Mouse (Mus musculus): Measurements from ENCODE around the gene Ube2m. TPM values are rescaled to one million over a fixed set of nuclear protein-coding genes. Genes with fewer than 3 reads are reported as not detected.

The Ube2m gene
- polyA plus RNA-seq, 1 experiment from 2014 or later: 124 TPM

DNA sequence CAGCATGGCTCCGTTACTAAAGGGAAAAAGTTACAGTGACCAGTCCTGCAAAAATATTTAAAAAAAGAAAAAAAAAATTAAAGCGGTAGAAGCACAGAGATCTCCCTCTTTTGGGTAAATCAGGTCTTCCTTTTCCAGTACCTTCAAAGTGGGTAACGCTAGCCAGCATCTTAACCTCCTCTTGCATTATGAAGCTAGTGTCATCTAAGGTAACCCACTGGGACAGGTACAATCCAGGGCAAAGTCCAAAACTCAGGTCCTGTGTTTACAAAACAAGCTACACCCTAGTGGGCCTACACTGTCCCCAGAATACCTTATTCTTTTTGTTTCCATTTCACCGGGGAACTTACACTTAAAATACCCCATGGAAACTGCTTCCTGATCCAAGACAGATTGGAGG, 24.4 kb downstream of the Ube2m start:
- 61% methylated on average over 4 of the region's 4 CpGs for WGBS
- H3K36me3 ChIP-seq (ENCODE audit: control insufficient read depth, insufficient read depth, low read length): no peaks in the 10 kb centered on the region

DNA sequence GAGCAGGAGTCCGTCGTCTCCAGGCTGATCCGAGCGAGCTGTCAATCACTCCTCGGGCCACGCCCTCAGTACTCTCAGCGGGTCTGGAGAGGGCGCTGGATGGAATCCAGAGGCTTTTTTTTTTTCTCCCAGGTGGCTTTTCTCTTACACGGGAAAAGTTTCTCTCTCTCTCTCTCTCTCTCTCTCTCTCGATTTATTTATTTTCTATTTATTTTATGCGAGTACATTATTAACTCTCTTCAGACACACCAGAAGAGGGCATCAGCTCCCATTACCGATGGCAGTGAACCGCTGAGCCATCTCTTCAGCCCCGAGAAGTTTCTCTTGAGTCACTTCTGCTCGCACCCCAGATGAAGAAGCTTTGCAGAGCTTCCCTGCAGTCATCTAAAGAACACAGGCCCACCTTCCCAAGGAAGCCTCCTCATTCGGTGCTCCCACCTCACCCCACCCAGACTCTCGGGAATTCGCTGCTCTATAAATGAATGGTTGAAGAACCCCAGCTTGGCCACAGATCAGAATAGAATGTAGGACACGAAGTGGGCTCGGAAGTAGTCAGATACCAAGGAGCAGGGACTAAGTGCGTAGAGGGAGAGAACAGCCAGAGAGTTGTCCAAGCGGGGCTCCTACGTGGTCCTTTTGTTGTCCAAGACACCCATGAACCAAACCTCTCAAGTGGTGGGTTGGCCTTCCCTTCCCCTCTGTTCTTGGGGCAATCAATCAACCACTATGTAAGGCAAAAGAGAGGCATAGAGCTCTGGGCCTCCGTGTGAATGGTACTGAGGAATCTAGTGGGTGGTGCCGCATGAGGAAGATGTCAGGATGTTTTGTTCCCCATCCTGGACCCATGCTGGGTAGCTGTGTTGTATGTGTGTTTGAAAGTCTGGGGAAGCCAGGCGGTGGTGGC, 27.8 kb downstream of the Ube2m start, which contains the start of gene Zbtb45:
Gene Zbtb45 (minus strand): TSS at position 30 of the 904 bp plus-strand sequence.
- peaks cover 22% of the 10 kb centered on the region for H3K36me3 ChIP-seq (ENCODE audit: control insufficient read depth, insufficient read depth, low read length)
- no peak; the same call in 1 of the 2 replicates for ATAC-seq (replicated peaks; ENCODE audit: low FRiP score, low TSS enrichment, low read depth)
- peak within 1 kb of the TSS; percentile 74 for H3K9ac ChIP-seq (ENCODE audit: low read length)
- peak; percentile 68 for DNase-seq (ENCODE audit: low spot score)
- H3K4me1 ChIP-seq (replicated peaks; ENCODE audit: control insufficient read depth, insufficient read depth, low read length): peaks cover 4% of the 10 kb centered on the region; the same call in 1 of the 2 replicates
- peak within 1 kb of the TSS; percentile 55 for H3K4me3 ChIP-seq (ENCODE audit: low read depth, low read length)
- peak within 1 kb of the TSS; percentile 93 for H3K27ac ChIP-seq (ENCODE audit: low read depth)
- H3K9me3 ChIP-seq (ENCODE audit: control insufficient read depth, low read length): no peaks in the 10 kb centered on the region
- peak within 1 kb of the TSS; percentile 75 for H3K4me2 ChIP-seq (ENCODE audit: low read length)
- WGBS: 12% methylated on average over 26 of the region's 26 CpGs
- no peaks in the 10 kb centered on the region for H3K27me3 ChIP-seq (replicated peaks; ENCODE audit: control insufficient read depth, insufficient read depth, low read length)

More for the DNA sequence above, 24.4 kb downstream of the Ube2m start:
- Histone ChIP-seq H3K9ac (ENCODE audit: low read length) (no peak overlapping the region), H3K27ac (ENCODE audit: low read depth) (no peak overlapping the region), H3K4me3 (ENCODE audit: low read depth, low read length) (no peak overlapping the region), H3K4me1 (replicated peaks; ENCODE audit: control insufficient read depth, insufficient read depth, low read length) (peaks cover 4% of the 10 kb centered on the region; the same call in 1 of the 2 replicates), H3K9me3 (ENCODE audit: control insufficient read depth, low read length) (no peaks in the 10 kb centered on the region), H3K4me2 (ENCODE audit: low read length) (no peak overlapping the region), H3K27me3 (replicated peaks; ENCODE audit: control insufficient read depth, insufficient read depth, low read length) (no peaks in the 10 kb centered on the region)
- ATAC-seq (replicated peaks; ENCODE audit: low FRiP score, low TSS enrichment, low read depth) (no peak), DNase-seq (ENCODE audit: low spot score) (no peak)

DNA sequence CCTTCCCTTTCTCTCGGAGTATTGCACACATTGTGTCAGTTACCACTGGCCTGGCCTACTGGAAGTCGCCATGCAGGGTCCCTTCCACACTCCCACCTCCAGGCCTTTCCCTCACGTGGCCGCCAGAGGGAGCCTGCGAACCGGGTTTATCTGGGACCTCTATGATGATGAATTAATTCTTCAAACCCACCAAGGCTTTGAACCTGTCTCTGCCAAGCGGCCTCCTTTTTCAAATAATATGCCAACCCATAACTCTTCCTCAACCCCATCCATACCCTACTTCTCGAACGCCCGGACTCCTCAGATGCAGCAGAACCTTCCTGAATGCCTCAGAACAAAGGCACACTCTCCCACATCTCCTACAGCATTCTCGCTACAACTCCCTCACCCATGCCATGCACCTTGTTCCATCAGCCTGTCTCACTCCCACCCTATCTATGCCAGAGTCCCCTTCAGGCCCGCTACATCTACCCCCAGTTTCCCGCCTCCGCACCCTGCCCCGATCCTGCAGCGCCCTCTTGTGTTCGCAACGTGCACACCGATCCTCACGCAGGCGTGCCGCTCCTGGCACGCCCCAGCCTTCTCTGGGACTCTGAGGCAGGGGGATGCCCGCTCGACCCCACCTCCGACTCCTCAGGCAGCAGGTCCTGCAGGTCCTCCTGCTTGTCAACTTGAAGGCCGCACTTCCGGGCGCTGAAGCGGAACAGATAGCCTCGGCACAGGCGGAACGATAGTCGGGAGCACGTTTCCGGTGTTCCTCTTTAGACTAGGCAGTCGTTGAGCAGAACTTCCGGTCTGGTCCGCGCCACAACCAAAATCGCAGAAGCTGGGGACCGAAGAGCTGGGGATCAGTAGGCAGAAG, 28.7 kb downstream of the Ube2m start:
- Histone ChIP-seq H3K9ac (ENCODE audit: low read length) (peak overlapping the region; percentile 74), H3K4me2 (ENCODE audit: low read length) (peak overlapping the region; percentile 75), H3K36me3 (ENCODE audit: control insufficient read depth, insufficient read depth, low read length) (peaks cover 30% of the 10 kb centered on the region), H3K4me3 (ENCODE audit: low read depth, low read length) (peak overlapping the region; percentile 55), H3K27me3 (replicated peaks; ENCODE audit: control insufficient read depth, insufficient read depth, low read length) (no peaks in the 10 kb centered on the region), H3K9me3 (ENCODE audit: control insufficient read depth, low read length) (no peaks in the 10 kb centered on the region), H3K27ac (ENCODE audit: low read depth) (peak overlapping the region; percentile 93), H3K4me1 (replicated peaks; ENCODE audit: control insufficient read depth, insufficient read depth, low read length) (peaks cover 4% of the 10 kb centered on the region; the same call in 1 of the 2 replicates)
- WGBS: under 1% methylated on average over 42 of the region's 42 CpGs
- ATAC-seq (replicated peaks; ENCODE audit: low FRiP score, low TSS enrichment, low read depth) (peak; percentile 87), DNase-seq (ENCODE audit: low spot score) (peak; percentile 99)

DNA sequence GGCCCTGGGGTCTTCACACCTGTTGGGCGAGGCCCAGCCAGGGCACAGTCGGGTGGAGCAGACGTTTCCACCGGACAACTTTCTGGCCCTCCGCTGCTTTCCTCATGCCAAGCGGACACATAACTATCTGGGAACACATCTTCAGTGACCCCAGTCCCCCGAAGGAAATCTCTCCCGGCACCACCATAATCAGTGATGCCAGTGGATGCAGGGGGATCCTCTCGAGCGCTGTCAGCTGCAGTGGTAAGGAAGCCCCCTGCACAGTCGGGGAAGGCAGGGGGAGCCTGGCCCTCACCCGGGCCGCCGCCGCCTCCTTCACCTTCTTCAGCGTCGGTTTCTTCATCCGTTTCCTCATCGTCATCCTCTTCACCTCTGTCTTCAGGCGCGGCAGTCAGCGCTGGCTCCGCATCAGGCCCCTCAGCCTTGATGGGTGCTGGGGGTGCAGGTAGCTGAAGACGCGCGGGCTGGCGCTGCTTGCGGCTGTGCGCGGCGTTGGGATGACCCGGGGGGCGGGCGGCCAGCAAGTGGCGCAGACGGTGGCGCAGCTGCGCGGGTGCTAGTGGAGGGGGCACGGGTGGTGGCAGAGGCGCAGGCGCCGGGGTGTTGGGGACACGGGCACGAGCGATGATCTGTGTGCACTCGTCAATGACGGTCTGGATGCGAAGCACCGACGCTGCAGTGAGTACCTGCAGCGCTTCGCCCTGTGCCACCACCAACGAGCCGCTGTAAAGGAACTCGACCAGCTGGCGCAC, 30.6 kb downstream of the Ube2m start:
- WGBS: 45% methylated on average over 57 of the region's 57 CpGs
- Histone ChIP-seq H3K27ac (ENCODE audit: low read depth) (no peak overlapping the region), H3K9ac (ENCODE audit: low read length) (no peak overlapping the region), H3K9me3 (ENCODE audit: control insufficient read depth, low read length) (no peaks in the 10 kb centered on the region), H3K4me2 (ENCODE audit: low read length) (no peak overlapping the region), H3K4me3 (ENCODE audit: low read depth, low read length) (no peak overlapping the region), H3K36me3 (ENCODE audit: control insufficient read depth, insufficient read depth, low read length) (peaks cover 30% of the 10 kb centered on the region), H3K4me1 (replicated peaks; ENCODE audit: control insufficient read depth, insufficient read depth, low read length) (peaks cover 4% of the 10 kb centered on the region; the same call in 1 of the 2 replicates), H3K27me3 (replicated peaks; ENCODE audit: control insufficient read depth, insufficient read depth, low read length) (no peaks in the 10 kb centered on the region)
- no peak for ATAC-seq (replicated peaks; ENCODE audit: low FRiP score, low TSS enrichment, low read depth)
- DNase-seq (ENCODE audit: low spot score): no peak

DNA sequence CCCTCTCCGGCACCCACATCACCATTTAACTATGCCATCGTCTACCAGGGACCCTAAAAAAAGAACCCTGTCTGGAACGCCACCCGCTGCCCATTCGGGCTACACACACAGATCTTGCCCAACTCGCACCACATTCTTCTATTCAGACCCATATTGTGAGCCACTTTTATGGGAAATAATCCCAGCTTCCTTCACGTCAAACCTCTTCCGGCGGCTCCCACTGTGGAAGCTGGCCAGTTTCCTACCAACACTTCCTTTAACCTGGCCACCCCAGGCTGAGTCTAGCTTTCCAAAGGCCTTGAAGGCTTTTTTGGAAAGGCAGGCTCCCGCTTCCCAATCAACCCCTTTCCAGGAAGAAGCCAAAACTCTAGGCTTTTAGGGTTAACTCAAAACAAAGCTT, 31.5 kb downstream of the Ube2m start:
- WGBS: 85% methylated on average over 10 of the region's 10 CpGs
- no peak for ATAC-seq (replicated peaks; ENCODE audit: low FRiP score, low TSS enrichment, low read depth)

DNA sequence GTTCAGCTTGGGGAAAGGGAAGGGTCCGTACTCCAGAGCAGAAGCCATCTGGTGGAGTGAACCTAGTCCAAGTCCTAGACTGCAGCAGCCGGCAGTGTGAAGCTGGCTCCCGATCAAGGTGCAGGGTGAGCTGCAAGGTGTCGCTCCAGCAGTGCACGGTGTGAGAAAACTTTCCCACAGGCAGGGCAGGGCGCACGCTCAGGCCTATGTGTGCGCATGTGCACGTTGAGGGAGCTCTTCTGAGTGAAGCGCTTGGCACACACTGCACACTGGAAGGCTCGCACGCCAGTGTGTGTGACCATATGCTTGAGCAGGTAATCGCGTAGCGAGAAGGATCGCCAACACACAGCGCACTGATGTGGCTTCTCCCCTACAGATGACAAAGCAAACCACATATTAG, 32.1 kb downstream of the Ube2m start:
- DNase-seq (ENCODE audit: low spot score): no peak
- no peak overlapping the region for H3K9ac ChIP-seq (ENCODE audit: low read length)

More for the DNA sequence above, 31.5 kb downstream of the Ube2m start:
- H3K4me3 ChIP-seq (ENCODE audit: low read depth, low read length): no peak overlapping the region
- H3K27me3 ChIP-seq (replicated peaks; ENCODE audit: control insufficient read depth, insufficient read depth, low read length): no peaks in the 10 kb centered on the region
- H3K9me3 ChIP-seq (ENCODE audit: control insufficient read depth, low read length): no peaks in the 10 kb centered on the region
- no peak overlapping the region for H3K4me2 ChIP-seq (ENCODE audit: low read length)
- peaks cover 4% of the 10 kb centered on the region; the same call in 1 of the 2 replicates for H3K4me1 ChIP-seq (replicated peaks; ENCODE audit: control insufficient read depth, insufficient read depth, low read length)
- peaks cover 30% of the 10 kb centered on the region for H3K36me3 ChIP-seq (ENCODE audit: control insufficient read depth, insufficient read depth, low read length)
- H3K27ac ChIP-seq (ENCODE audit: low read depth): no peak overlapping the region
- H3K9ac ChIP-seq (ENCODE audit: low read length): no peak overlapping the region
- no peak for DNase-seq (ENCODE audit: low spot score)

DNA sequence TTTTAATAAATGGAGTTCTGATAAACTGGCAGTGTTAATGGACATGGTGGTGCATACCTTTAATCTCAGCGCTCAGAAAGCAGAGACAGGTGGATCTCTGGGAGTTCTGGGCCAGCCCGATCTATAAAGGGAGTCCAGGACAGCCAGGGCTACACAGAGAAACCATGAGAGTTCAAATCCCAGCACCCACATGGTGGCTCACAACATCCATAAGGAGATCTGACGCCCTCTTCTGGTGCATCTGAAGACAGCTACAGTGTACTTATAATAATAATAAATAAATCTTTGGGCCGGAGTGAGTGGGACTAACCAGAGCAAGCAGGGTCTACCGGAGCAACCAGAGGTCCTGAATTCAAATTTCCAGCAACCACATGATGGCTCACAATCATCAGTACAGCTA, 34.7 kb downstream of the Ube2m start:
- H3K27me3 ChIP-seq (replicated peaks; ENCODE audit: control insufficient read depth, insufficient read depth, low read length): no peaks in the 10 kb centered on the region
- WGBS: 75% methylated on average over 5 of the region's 5 CpGs
- DNase-seq (ENCODE audit: low spot score): no peak
- H3K4me3 ChIP-seq (ENCODE audit: low read depth, low read length): no peak overlapping the region
- H3K36me3 ChIP-seq (ENCODE audit: control insufficient read depth, insufficient read depth, low read length): peaks cover 30% of the 10 kb centered on the region
- no peak overlapping the region for H3K27ac ChIP-seq (ENCODE audit: low read depth)
- no peak overlapping the region for H3K4me2 ChIP-seq (ENCODE audit: low read length)
- no peak for ATAC-seq (replicated peaks; ENCODE audit: low FRiP score, low TSS enrichment, low read depth)
- no peak overlapping the region for H3K9ac ChIP-seq (ENCODE audit: low read length)
- no peaks in the 10 kb centered on the region; the same call in 1 of the 2 replicates for H3K4me1 ChIP-seq (replicated peaks; ENCODE audit: control insufficient read depth, insufficient read depth, low read length)
- H3K9me3 ChIP-seq (ENCODE audit: control insufficient read depth, low read length): no peaks in the 10 kb centered on the region

More for the DNA sequence above, 32.1 kb downstream of the Ube2m start:
- no peak for ATAC-seq (replicated peaks; ENCODE audit: low FRiP score, low TSS enrichment, low read depth)
- Histone ChIP-seq H3K4me3 (ENCODE audit: low read depth, low read length) (no peak overlapping the region), H3K9me3 (ENCODE audit: control insufficient read depth, low read length) (no peaks in the 10 kb centered on the region), H3K36me3 (ENCODE audit: control insufficient read depth, insufficient read depth, low read length) (peaks cover 30% of the 10 kb centered on the region), H3K27me3 (replicated peaks; ENCODE audit: control insufficient read depth, insufficient read depth, low read length) (no peaks in the 10 kb centered on the region), H3K4me1 (replicated peaks; ENCODE audit: control insufficient read depth, insufficient read depth, low read length) (peaks cover 4% of the 10 kb centered on the region; the same call in 1 of the 2 replicates), H3K4me2 (ENCODE audit: low read length) (no peak overlapping the region), H3K27ac (ENCODE audit: low read depth) (no peak overlapping the region)
- 89% methylated on average over 17 of the region's 17 CpGs for WGBS

DNA sequence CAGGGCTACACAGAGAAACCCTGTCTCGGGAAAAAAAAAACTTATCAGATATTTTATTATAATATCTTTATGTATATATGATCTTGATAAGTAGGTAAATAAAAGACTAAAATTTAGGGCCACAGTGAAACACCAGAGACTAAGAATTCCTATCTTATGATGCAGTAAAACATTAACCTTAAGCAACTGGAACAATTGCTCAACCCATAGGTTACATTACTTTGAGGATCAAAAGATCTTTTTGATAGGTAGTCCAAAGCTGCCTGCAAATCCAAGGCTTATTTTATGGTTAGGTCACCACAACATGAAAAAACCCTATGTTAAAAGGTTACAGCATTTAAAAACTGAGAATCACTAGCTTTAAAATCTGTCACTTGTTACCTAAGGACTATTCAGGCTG, 36.5 kb downstream of the Ube2m start:
- no peak for ATAC-seq (replicated peaks; ENCODE audit: low FRiP score, low TSS enrichment, low read depth)
- 50% methylated on average over 1 of the region's 1 CpGs for WGBS
- H3K4me2 ChIP-seq (ENCODE audit: low read length): no peak overlapping the region
- H3K36me3 ChIP-seq (ENCODE audit: control insufficient read depth, insufficient read depth, low read length): peaks cover 19% of the 10 kb centered on the region
- H3K9me3 ChIP-seq (ENCODE audit: control insufficient read depth, low read length): no peaks in the 10 kb centered on the region
- H3K9ac ChIP-seq (ENCODE audit: low read length): no peak overlapping the region
- H3K27me3 ChIP-seq (replicated peaks; ENCODE audit: control insufficient read depth, insufficient read depth, low read length): no peaks in the 10 kb centered on the region
- H3K27ac ChIP-seq (ENCODE audit: low read depth): no peak overlapping the region
- no peak overlapping the region for H3K4me3 ChIP-seq (ENCODE audit: low read depth, low read length)
- no peak for DNase-seq (ENCODE audit: low spot score)
- H3K4me1 ChIP-seq (replicated peaks; ENCODE audit: control insufficient read depth, insufficient read depth, low read length): no peaks in the 10 kb centered on the region

Data from intestine, embryonic 14.5 days (tissue).